Mouse (Mus musculus): ENCODE results near the gene Gm12800. TPM values are rescaled to one million over a fixed set of nuclear protein-coding genes. Genes with fewer than 3 reads are reported as not detected.
"Not testable (repeated sequence)": the region's sequence is repeated elsewhere in the genome, so short reads cannot be mapped to it uniquely, and the experiment has no call there.

The Gm12800 gene
- not detected for polyA plus RNA-seq (2017; shearing (Covaris generic))

DNA sequence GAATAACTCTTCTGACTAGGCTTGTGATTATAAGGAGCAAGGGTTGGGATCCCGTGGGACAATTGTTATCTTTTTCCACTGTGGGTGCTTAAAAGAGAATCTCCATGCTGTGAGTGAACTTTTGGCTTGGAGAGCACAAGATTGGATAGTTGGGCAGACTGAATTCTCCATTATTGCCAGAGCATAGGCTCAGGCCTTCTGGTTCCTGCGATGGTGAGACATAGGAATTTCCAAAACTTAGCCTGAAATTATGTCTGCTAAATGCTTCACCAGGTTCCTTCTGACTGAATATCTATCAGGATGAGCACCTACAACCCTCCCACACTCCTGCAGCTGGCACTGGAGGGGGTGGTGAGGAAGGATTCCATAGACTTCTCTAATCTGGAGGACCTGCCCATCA is at the start of gene Gm12800:
Gene Gm12800, plus strand, starts transcription at position 301 of the 400 bp plus-strand sequence.
- not testable (repeated sequence) for ATAC-seq

DNA sequence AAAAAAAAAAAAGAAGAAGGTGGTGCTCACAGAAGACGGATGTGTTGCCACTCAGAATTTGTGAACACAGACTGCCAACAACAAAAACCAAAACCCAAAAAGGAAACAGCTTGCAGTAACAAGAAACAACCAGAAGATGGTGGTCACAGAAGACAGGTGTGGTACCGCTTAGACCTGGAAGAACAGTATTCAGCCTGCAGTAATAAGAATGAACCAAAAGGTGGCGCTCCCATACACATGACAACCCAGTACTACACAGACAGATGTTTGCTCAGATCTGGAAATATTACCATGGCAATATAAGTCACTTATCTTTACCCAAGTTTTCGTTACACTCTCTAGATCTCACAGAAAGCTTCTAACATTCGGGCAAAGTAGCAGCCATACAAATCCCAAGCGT is 48.0 kb upstream of the Gm12800 start:
- ATAC-seq = no peak

GRCm38 (mm10) chr4:101862289-101862688 is 46.6 kb upstream of the Gm12800 start:
- ATAC-seq = no peak

- ATAC-seq = not testable (repeated sequence)
These were observed 36.9 kb upstream of the Gm12800 start for GRCm38 (mm10) chr4:101872031-101872430.

GRCm38 (mm10) chr4:101875687-101876086 is 33.2 kb upstream of the Gm12800 start:
- ATAC-seq = not testable (repeated sequence)

GRCm38 (mm10) chr4:101883641-101884040 is 25.3 kb upstream of the Gm12800 start:
- no peak for ATAC-seq

- no peak for ATAC-seq
These were observed 19.5 kb upstream of the Gm12800 start for GRCm38 (mm10) chr4:101889377-101889776.

GRCm38 (mm10) chr4:101893656-101894420 is 15.1 kb upstream of the Gm12800 start, which contains the start of gene C130073F10Rik:
TSS of gene C130073F10Rik (minus strand) at chr4:101893789.
- no peak for ATAC-seq

- not testable (repeated sequence) for ATAC-seq
These were observed 31.2 kb downstream of the Gm12800 start, which contains the start of gene Gm12794 for GRCm38 (mm10) chr4:101940107-101940506. TSS of gene Gm12794 (plus strand) at chr4:101940407.

Other genes starting within 250 kb of the Gm12800 start
- not detected for gene Lepr, start 191.7 kb upstream of the Gm12800 start, polyA plus RNA-seq (2017; shearing (Covaris generic))
- not detected for gene B020004J07Rik, start 65.1 kb upstream of the Gm12800 start, polyA plus RNA-seq (2017; shearing (Covaris generic))
- not detected for gene C130073F10Rik, start 15.3 kb upstream of the Gm12800 start, polyA plus RNA-seq (2017; shearing (Covaris generic))
- gene Gm12794, start 31.3 kb downstream of the Gm12800 start, polyA plus RNA-seq (2017; shearing (Covaris generic)) = not detected
- not detected for gene Gm12790, start 71.9 kb downstream of the Gm12800 start, polyA plus RNA-seq (2017; shearing (Covaris generic))
- not detected for gene Gm12789, start 77.5 kb downstream of the Gm12800 start, polyA plus RNA-seq (2017; shearing (Covaris generic))
- 10 to 100 TPM; 68.4 to 84.0 TPM for gene Pde4b, start 178.4 kb downstream of the Gm12800 start, polyA plus RNA-seq (2017; shearing (Covaris generic))